Mouse (Mus musculus): ENCODE results near the gene Acsf3.

GRCm38 (mm10) chr8:122737886-122738285 lies 37.4 kb upstream of the Acsf3 start:
- TF ChIP-seq EP300 (IDR thresholded peaks at IDR 0.05; ENCODE audit: low read depth) (no peak), CTCF (IDR thresholded peaks at IDR 0.05; ENCODE audit: low read depth) (no peak)

Measured in liver, postnatal 0 days (tissue).